In the genomic region with DNA sequence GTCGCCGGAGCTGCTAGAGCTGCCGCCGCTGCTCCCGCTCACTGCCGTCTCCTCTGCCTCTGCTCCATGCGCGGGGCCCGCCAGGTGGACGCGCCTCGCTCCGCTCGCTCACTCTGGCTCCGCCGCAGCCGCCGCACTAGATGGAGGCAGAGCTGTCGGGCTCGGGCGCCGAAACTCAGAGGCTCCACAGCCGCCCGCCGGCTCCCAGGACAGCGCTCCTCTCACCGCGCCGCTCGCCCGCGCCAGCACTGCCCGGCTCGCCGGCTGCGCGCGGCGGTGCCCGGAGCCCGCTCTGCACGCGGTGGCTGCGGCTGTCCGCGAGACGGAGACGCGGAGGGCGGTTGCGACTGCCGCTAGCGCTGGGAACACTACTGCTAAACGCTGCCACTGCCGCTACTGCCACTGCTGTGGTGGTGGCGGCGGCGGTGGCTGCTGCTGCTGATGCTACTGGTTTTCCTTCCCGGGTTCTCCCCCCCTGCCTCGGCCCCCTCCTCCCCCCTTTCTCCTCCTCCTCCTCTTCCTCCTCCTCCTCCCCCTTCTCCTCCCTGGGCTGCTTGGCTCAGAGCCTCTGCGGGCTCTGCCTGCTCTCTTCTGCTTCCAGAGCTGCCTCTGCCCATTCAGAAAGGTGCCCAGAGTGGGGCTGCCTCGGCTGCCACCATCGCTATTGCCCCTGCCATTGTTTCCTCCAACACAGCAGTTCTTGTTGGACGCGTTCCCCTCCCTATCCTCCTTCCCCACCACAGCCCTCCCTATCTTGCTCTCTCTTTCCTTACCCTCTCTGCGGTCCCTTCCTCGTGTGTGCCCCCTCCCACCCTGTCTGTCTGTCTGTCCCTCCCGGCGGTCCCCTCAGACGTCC, we compare ENCODE assay signal across 8 mouse cellular contexts. TPM values are rescaled to one million over a fixed set of nuclear protein-coding genes. Genes with fewer than 3 reads are reported as not detected.
A peak's percentile ranks its signal among the peaks of the same experiment; 100 is the strongest.
DNase-seq lines count a peak whose midpoint lies in the region; ATAC-seq and TF ChIP-seq lines count a peak whose summit lies in the region.

A gene (minus strand): TSS at position 450 of the 856 bp plus-strand sequence.

- H3K9me3 ChIP-seq in ES-E14 (ENCODE audit: control insufficient read depth, insufficient read depth, low read depth, low read length): no peaks in the 10 kb centered on the region
- H3K9me3 ChIP-seq in forebrain, embryonic 12.5 days: 0 out of 2 replicates have a peak, but pooled peaks cover 3% of the 10 kb centered on the region
- peaks cover 14% of the 10 kb centered on the region; the same call in 1 of the 2 replicates for H3K9me3 ChIP-seq in hindbrain, embryonic 10.5 days

- H3K27me3 ChIP-seq in forebrain, embryonic 12.5 days: peaks cover 40% of the 10 kb centered on the region
- peaks cover 80% of the 10 kb centered on the region for H3K27me3 ChIP-seq in hindbrain, embryonic 10.5 days (ENCODE audit: insufficient read depth, poor library complexity, severe bottlenecking)

- 19% methylated on average over 42 of the region's 70 CpGs for WGBS in forebrain, embryonic 12.5 days
- WGBS in hindbrain, embryonic 10.5 days: 15% methylated on average over 48 of the region's 70 CpGs
- 33% methylated on average over 69 of the region's 70 CpGs for WGBS in lung, adult 2 months

- TF ChIP-seq POLR2A in brain, embryonic 14.5 days (IDR thresholded peaks at IDR 0.05; ENCODE audit: borderline replicate concordance, extremely low read depth, insufficient read depth, insufficient read length, poor library complexity, severe bottlenecking): no peak
- peak; percentile 8; the same call in 1 of the 2 replicates for TF ChIP-seq POLR2A in lung, adult 2 months (IDR thresholded peaks at IDR 0.05; ENCODE audit: borderline replicate concordance, extremely low read depth, low read depth, low read length)

- peak within 1 kb of the TSS; percentile 79 for H3K27ac ChIP-seq in ES-E14 (ENCODE audit: insufficient read depth, low read depth, low read length, poor library complexity, severe bottlenecking)
- peak within 1 kb of the TSS; percentile 89 for H3K27ac ChIP-seq in forebrain, embryonic 12.5 days
- H3K27ac ChIP-seq in hindbrain, embryonic 10.5 days: peak within 1 kb of the TSS; percentile 85

- no peak for TF ChIP-seq CTCF in brain, embryonic 14.5 days (IDR thresholded peaks at IDR 0.05; ENCODE audit: borderline replicate concordance, extremely low read depth, insufficient read depth, insufficient read length)
- no peak for TF ChIP-seq CTCF in lung, adult 2 months (IDR thresholded peaks at IDR 0.05; ENCODE audit: insufficient read depth, low read length)

- peak; percentile 83 for ATAC-seq in forebrain, embryonic 12.5 days (ENCODE audit: low FRiP score)
- no peak for ATAC-seq in monocyte, adult 5-6 weeks (replicated peaks; ENCODE audit: insufficient number of reproducible peaks, low FRiP score, low TSS enrichment, poor library complexity, severe bottlenecking)

- no peaks in the 10 kb centered on the region for H3K36me3 ChIP-seq in ES-E14 (ENCODE audit: control insufficient read depth, insufficient read depth, low read length, poor library complexity, severe bottlenecking)
- H3K36me3 ChIP-seq in forebrain, embryonic 12.5 days (replicated peaks): no peaks in the 10 kb centered on the region
- no peaks in the 10 kb centered on the region for H3K36me3 ChIP-seq in hindbrain, embryonic 10.5 days

- H3K4me1 ChIP-seq in ES-E14 (ENCODE audit: control insufficient read depth in 2 of 2, insufficient read depth in 2 of 2, low read length in 2 of 2, poor library complexity in 1 of 2): peaks cover 0 to 3% of the 10 kb centered on the region in 2 experiments; a peak in 1 of 4 replicates
- no peaks in the 10 kb centered on the region for H3K4me1 ChIP-seq in forebrain, embryonic 12.5 days
- peaks cover 8% of the 10 kb centered on the region; the same call in 1 of the 2 replicates for H3K4me1 ChIP-seq in hindbrain, embryonic 10.5 days (replicated peaks)
- no peaks in the 10 kb centered on the region for H3K4me1 ChIP-seq in lung, adult 2 months (ENCODE audit: control insufficient read depth, insufficient read depth, low read length)

- in situ Hi-C loops in ES-E14 (cut with MboI; ENCODE audit: low sequenced_read_pairs in 2 of 2, unreplicated experiment in 2 of 2): no loop called here

- peak within 1 kb of the TSS; percentile 65 for H3K4me2 ChIP-seq in forebrain, embryonic 12.5 days

- DNase-seq in ES-E14 (ENCODE audit: low read depth, low spot score): no peak
- DNase-seq in brain, embryonic 14.5 days (ENCODE audit: low read depth): peak; percentile 86
- DNase-seq in hindbrain, embryonic 10.5 days (ENCODE audit: low spot score): peak; percentile 58
- peak; percentile 34 for DNase-seq in layer of hippocampus, adult 9-11 months
- peak; percentile 33 for DNase-seq in lung, adult 2 months
- peak; percentile 4 for DNase-seq in ovary, postnatal 14 days (ENCODE audit: low spot score)

- peak within 1 kb of the TSS; percentile 91 for H3K9ac ChIP-seq in ES-E14 (ENCODE audit: insufficient read depth, low read depth, low read length, poor library complexity, severe bottlenecking)
- peak within 1 kb of the TSS; percentile 71 for H3K9ac ChIP-seq in forebrain, embryonic 12.5 days

- H3K4me3 ChIP-seq in ES-E14 (ENCODE audit: insufficient read depth in 1 of 2, low read depth in 1 of 2, low read length in 2 of 2, poor library complexity in 1 of 2, severe bottlenecking in 1 of 2): peak within 1 kb of the TSS; percentile 73 to 77
- H3K4me3 ChIP-seq in forebrain, embryonic 12.5 days (replicated peaks): peak within 1 kb of the TSS; percentile 54
- peak within 1 kb of the TSS; percentile 59 for H3K4me3 ChIP-seq in hindbrain, embryonic 10.5 days
- peak within 1 kb of the TSS; percentile 56 for H3K4me3 ChIP-seq in lung, adult 2 months (replicated peaks; ENCODE audit: extremely low read depth, low read depth, low read length)

TF ChIP-seq in ES-E14, 5 proteins besides CTCF, POLR2A, EP300 and RAD21:
- TF ChIP-seq ZC3H11A (IDR thresholded peaks at IDR 0.05; ENCODE audit: borderline replicate concordance, low read depth, low read length) (no peak), MAFK (IDR thresholded peaks at IDR 0.05; ENCODE audit: insufficient read depth, low read depth, low read length) (no peak), ZNF384 (IDR thresholded peaks at IDR 0.05; ENCODE audit: low read depth, low read length) (no peak), CHD2 (IDR thresholded peaks at IDR 0.05; ENCODE audit: low read depth, low read length) (no peak), HCFC1 (IDR thresholded peaks at IDR 0.05; ENCODE audit: borderline replicate concordance, insufficient read depth, low read length) (no peak)

RNA-seq across cellular contexts. Expression of the gene that starts here (rescaled TPM):
- total RNA-seq in ES-E14 (2012; rRNA removed): 12.6 TPM in 2 replicates
- 7.0 and 11.4 TPM in 2 replicates for polyA plus RNA-seq in brain, embryonic 14.5 days (2012; rRNA removed)
- 4.0 and 4.1 TPM in 2 replicates for polyA plus RNA-seq in forebrain, embryonic 12.5 days (2016; fragmentation: Nextera tagmentation; extraction: Ambion mirVana)
- 0.81 and 1.1 TPM in 2 replicates for polyA plus RNA-seq in hindbrain, embryonic 10.5 days (2016; fragmentation: Nextera tagmentation; extraction: Ambion mirVana)
- 0.71 and 0.87 TPM in 2 replicates for polyA plus RNA-seq in lung, adult 2 months (2012; rRNA removed)
- total RNA-seq in monocyte, adult 5-6 weeks (2017): 0.19 TPM in 1 of 3 replicates, not detected in the others

Comparison
In these comparisons a context has a peak if more than half of its experiments do, and no peak if none do; other contexts are left out.
1. RNA of the gene that starts here (total RNA-seq): 12.6 TPM in ES-E14; 0.19 TPM in monocyte, adult 5-6 weeks; every median in the first group is over 10 times any median in the second.
2. Peak in DNase-seq and H3K4me3 ChIP-seq in lung, adult 2 months; RNA of the gene not detected or under 1 TPM.
3. Peak in every context shown above with its lines, with median percentiles within 50 percentile points of each other: H3K27ac ChIP-seq and H3K4me3 ChIP-seq.